Mouse (Mus musculus): ENCODE data around the gene Cds2.

DNA sequence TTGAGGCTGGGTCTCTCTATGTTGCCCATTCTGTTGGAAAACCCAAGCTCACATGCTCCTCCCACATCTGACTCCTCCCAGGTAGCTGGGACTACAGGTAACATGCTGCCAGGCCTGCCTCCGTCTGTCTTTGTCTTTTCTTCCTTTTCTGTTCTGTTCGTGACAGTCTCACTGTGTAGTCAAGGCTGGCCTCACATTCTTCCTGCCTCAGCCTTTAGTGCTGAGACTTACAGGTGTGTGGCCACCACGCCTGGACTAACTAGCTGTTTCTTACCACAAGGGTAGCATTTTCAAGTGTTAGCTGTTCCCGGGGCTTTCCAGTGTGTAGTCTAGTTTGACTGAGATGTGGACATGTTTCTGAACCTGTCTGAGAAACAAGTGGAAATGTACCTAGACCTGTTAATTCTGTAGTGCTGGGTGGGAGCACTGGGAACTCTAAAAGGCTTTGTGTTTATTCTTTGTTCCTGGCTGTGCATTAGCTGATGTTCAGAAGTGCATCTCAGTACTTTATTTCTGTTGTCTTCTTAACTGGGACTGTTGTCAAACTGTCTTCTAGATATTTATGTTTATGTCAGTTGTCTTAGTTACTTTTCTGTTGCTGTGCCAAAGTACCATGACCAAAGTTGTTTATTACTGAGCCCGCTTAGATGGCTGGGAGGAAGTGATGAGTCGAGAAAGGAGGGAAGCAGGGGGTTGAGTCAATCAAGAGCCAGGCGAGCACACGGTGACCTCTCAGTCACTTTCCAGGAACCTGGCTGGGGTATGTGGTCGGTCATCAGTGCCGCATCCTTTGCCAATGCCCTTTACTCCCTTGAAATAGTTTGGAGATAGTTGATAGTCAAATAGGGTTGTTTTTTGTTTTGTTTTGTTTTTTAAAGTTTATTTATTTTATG, 18.9 kb downstream of the Cds2 start:
- TF ChIP-seq CTCF (IDR thresholded peaks at IDR 0.05; ENCODE audit: low read depth, low read length): no peak
- no peak for TF ChIP-seq EP300 (IDR thresholded peaks at IDR 0.05; ENCODE audit: insufficient read depth, low read depth, low read length)

Data from ES-Bruce4 (cell line).